Mouse (Mus musculus): ENCODE measurements around the gene Palm2.

GRCm38 (mm10) chr4:57570229-57570628 is 136.2 kb downstream of the Palm2 start:
- no peak for TF ChIP-seq CTCF (IDR thresholded peaks at IDR 0.05; ENCODE audit: control insufficient read depth, insufficient read depth, low read length)
- no peak for TF ChIP-seq POLR2A (IDR thresholded peaks at IDR 0.05; ENCODE audit: borderline replicate concordance, control insufficient read depth, low read depth, low read length)
